Mouse (Mus musculus) Muller cell, postnatal 12 days (primary cell): ENCODE measurements around the gene Heatr5b.
A peak's percentile ranks its signal among the peaks of the same experiment; 100 is the strongest.
"Not testable (repeated sequence)": the region's sequence is repeated elsewhere in the genome, so short reads cannot be mapped to it uniquely, and the experiment has no call there.

Source experiments
- DNase-seq: peaks from one replicate; pipeline ENCODE4 v3.0.0-alpha.2; 2015; ENCODE audit errors: inconsistent ontology term

Gene Heatr5b

GRCm38 (mm10) chr17:78834856-78835835 lies at the start of gene Heatr5b, which contains the start of gene Gpatch11:
Gene Heatr5b, minus strand, starts transcription at chr17:78835364.
Gene Gpatch11, plus strand, starts transcription at chr17:78835567.
- DNase-seq, result peak; percentile 99

- no peak for DNase-seq
These were observed 48.1 kb upstream of the Heatr5b start for GRCm38 (mm10) chr17:78883291-78883690.

- peak; percentile 92 for DNase-seq
These were observed 47.4 kb upstream of the Heatr5b start, which contains the start of gene Eif2ak2 for GRCm38 (mm10) chr17:78882401-78883112. Gene Eif2ak2, minus strand, starts transcription at chr17:78882573.

- DNase-seq, result no peak
These were observed 46.7 kb upstream of the Heatr5b start for GRCm38 (mm10) chr17:78881878-78882304.

GRCm38 (mm10) chr17:78873886-78874285 lies 38.7 kb upstream of the Heatr5b start:
- DNase-seq, result no peak

GRCm38 (mm10) chr17:78856243-78856642 lies 21.1 kb upstream of the Heatr5b start:
- DNase-seq, result no peak

- no peak for DNase-seq
These were observed 7.2 kb upstream of the Heatr5b start for GRCm38 (mm10) chr17:78842271-78842928.

- DNase-seq, result no peak
These were observed 892 bp upstream of the Heatr5b start for GRCm38 (mm10) chr17:78836056-78836455.

GRCm38 (mm10) chr17:78824346-78824745 lies 10.8 kb downstream of the Heatr5b start:
- DNase-seq, result no peak

- no peak for DNase-seq
These were observed 25.6 kb downstream of the Heatr5b start for GRCm38 (mm10) chr17:78809582-78809981.

- DNase-seq, result no peak
These were observed 26.1 kb downstream of the Heatr5b start for GRCm38 (mm10) chr17:78809019-78809418.

- no peak for DNase-seq
These were observed 37.9 kb downstream of the Heatr5b start for GRCm38 (mm10) chr17:78797222-78797621.

GRCm38 (mm10) chr17:78794390-78794789 lies 40.8 kb downstream of the Heatr5b start:
- no peak for DNase-seq

GRCm38 (mm10) chr17:78792122-78792521 lies 43.0 kb downstream of the Heatr5b start:
- no peak for DNase-seq

- DNase-seq, result peak; percentile 2
These were observed 43.5 kb downstream of the Heatr5b start for GRCm38 (mm10) chr17:78791690-78792070.

- peak; percentile 36 for DNase-seq
These were observed 44.0 kb downstream of the Heatr5b start for GRCm38 (mm10) chr17:78791068-78791689.

- DNase-seq, result not testable (repeated sequence)
These were observed 46.9 kb downstream of the Heatr5b start for GRCm38 (mm10) chr17:78788273-78788672.

- DNase-seq, result no peak
These were observed 56.4 kb downstream of the Heatr5b start for GRCm38 (mm10) chr17:78778765-78779164.

GRCm38 (mm10) chr17:78772317-78772716 lies 62.8 kb downstream of the Heatr5b start:
- no peak for DNase-seq

- no peak for DNase-seq
These were observed 64.2 kb downstream of the Heatr5b start for GRCm38 (mm10) chr17:78770932-78771331.

- no peak for DNase-seq
These were observed 65.8 kb downstream of the Heatr5b start for GRCm38 (mm10) chr17:78769341-78769740.
